Mouse (Mus musculus) embryonic facial prominence, embryonic 15.5 days (tissue): ENCODE results near the gene Ppp2ca. TPM values are rescaled to one million over a fixed set of nuclear protein-coding genes. Genes with fewer than 3 reads are reported as not detected.

ENCODE experiments used
- ATAC-seq: fragments of 200-750 bp; cut with Nextera tagmentation; 2 replicates; pipeline ENCODE4 v1.8.0; 2017; ENCODE audit warnings: low read depth, moderate TSS enrichment; ENCODE audit not compliant: insufficient number of reproducible peaks, low FRiP score, low TSS enrichment
- H3K27ac ChIP-seq: fragments of 300-500 bp; sonication (generic); replicated peaks from 2 replicates; pipeline ENCODE4 v1.5.1; 2015; ENCODE audit warnings: mild to moderate bottlenecking, inconsistent platforms
- H3K27me3 ChIP-seq: fragments of 300-500 bp; sonication (generic); 2 replicates; pipeline ENCODE4 v1.6.1; 2015; ENCODE audit warnings: inconsistent platforms
- H3K36me3 ChIP-seq: fragments of 300-500 bp; sonication (generic); 2 replicates; pipeline ENCODE4 v1.6.1; 2015; ENCODE audit warnings: mild to moderate bottlenecking, inconsistent platforms
- H3K4me1 ChIP-seq: fragments of 300-500 bp; sonication (generic); 2 replicates; pipeline ENCODE4 v1.6.1; 2015; ENCODE audit warnings: inconsistent platforms
- H3K4me2 ChIP-seq: fragments of 300-500 bp; sonication (generic); replicated peaks from 2 replicates; pipeline ENCODE4 v1.6.1; 2015; ENCODE audit warnings: mild to moderate bottlenecking, inconsistent platforms
- H3K4me3 ChIP-seq: fragments of 300-500 bp; sonication (generic); replicated peaks from 2 replicates; pipeline ENCODE4 v1.5.1; 2015; ENCODE audit warnings: mild to moderate bottlenecking, inconsistent platforms
- H3K9ac ChIP-seq: fragments of 300-500 bp; sonication (generic); 2 replicates; pipeline ENCODE4 v1.6.1; 2015; ENCODE audit warnings: inconsistent platforms
- H3K9me3 ChIP-seq: fragments of 300-500 bp; sonication (generic); replicated peaks from 2 replicates; pipeline ENCODE4 v1.6.1; 2016; ENCODE audit warnings: inconsistent platforms
- WGBS: fragments of 180-500 bp; shearing (Covaris S2); methylation state at CpG from one replicate; pipeline ENCODE4 v1.1.7; 2015; 5-methylcytosine and 5-hydroxymethylcytosine counted together
- polyA plus RNA-seq: library from polyadenylated mRNA; unstranded; fragments of >200 nt; fragmentation: Nextera tagmentation; extraction: Ambion mirVana; gene quantifications from 2 replicates; pipeline ENCODE4 v1.2.1, GENCODE M21; 2015

Ppp2ca gene
- polyA plus RNA-seq: 76.9 and 80.4 TPM in 2 replicates

DNA sequence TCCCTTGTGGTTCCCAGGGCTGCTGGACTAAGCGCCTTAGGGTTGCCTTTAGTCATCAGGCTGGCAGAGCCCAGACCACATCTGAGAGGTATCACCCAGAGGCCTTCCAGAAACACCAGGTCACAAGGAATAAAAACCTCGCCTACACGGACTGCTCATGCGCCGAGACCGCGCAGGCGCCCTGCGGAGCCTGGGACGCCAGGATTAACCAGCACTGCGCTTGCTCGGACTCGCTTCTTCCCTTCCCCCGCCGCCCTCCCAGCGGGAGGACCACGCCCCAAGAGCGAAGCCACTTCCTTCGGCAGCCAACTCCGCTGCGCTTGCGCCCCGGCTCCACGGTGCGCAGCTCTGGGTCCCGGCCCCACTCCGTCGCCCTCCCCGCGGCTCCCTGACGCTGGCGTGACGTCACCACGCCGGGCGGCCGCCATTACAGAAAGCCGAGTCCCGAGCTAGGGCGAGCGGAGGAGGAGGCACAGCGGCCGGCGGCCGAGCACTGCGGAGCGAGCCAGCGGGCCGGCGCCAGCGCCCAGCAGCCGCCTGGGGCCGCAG, at the start of gene Ppp2ca:
Ppp2ca (plus strand) TSS at position 284 of the 549 bp plus-strand sequence.
- ATAC-seq: peak; percentile 98
- Histone ChIP-seq H3K27me3 (no peaks in the 10 kb centered on the region), H3K4me2 (peak within 1 kb of the TSS; percentile 68), H3K4me1 (peaks cover 26% of the 10 kb centered on the region), H3K4me3 (peak within 1 kb of the TSS; percentile 96), H3K9me3 (no peaks in the 10 kb centered on the region), H3K27ac (peak within 1 kb of the TSS; percentile 99), H3K36me3 (no peaks in the 10 kb centered on the region; the same call in 1 of the 2 replicates), H3K9ac (peak within 1 kb of the TSS; percentile 100)
- 0% methylated on average over 46 of the region's 53 CpGs for WGBS

DNA sequence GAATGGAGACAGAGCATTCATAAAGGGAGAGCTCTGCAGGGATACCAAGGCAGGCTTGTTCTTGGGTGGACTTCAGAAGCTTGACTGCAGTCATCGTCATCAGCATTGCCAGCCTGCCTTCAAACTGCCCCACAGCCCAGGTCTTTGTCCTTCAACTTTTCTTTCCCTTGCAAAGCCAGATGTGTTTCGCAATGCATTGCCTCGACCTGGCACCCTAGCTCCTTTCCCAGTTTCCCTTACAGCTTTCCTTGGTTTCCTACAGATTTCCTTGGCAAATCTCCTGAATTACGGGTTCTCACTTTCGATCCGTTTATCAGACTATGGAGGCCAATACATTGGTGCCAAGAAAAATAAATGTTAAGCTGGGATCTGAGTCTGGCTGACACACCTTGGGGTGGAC, 45.1 kb upstream of the Ppp2ca start:
- WGBS: 76% methylated on average over 6 of the region's 6 CpGs

DNA sequence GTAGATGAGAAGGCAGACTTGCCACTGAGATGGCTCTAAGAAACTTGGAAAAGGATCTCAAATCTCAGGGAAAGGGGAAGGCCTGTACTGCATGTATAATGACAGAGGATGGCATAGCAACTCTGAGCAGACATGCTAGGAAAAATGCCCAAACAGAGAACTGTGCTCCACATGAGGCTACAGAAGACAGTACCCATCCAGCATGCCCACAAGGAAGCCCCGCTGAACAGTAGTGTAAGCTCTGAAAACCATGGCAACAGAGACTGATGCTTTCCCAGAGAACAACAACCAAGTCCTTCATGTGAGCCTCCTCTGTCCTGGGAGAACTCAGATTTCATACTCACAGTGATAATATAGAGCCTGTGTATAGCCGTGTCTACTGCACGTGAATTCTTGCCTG, 43.8 kb upstream of the Ppp2ca start:
- no peak overlapping the region for H3K27ac ChIP-seq
- H3K9me3 ChIP-seq: no peaks in the 10 kb centered on the region
- no peak overlapping the region for H3K9ac ChIP-seq
- no peak overlapping the region for H3K4me3 ChIP-seq
- no peaks in the 10 kb centered on the region for H3K36me3 ChIP-seq
- no peaks in the 10 kb centered on the region for H3K27me3 ChIP-seq
- ATAC-seq: no peak
- H3K4me1 ChIP-seq: no peaks in the 10 kb centered on the region
- no peak overlapping the region for H3K4me2 ChIP-seq
- WGBS: 73% methylated on average over 3 of the region's 3 CpGs

More for the DNA sequence above, 45.1 kb upstream of the Ppp2ca start:
- no peaks in the 10 kb centered on the region for H3K9me3 ChIP-seq
- ATAC-seq: no peak
- H3K4me2 ChIP-seq: no peak overlapping the region
- no peaks in the 10 kb centered on the region for H3K36me3 ChIP-seq
- H3K4me3 ChIP-seq: no peak overlapping the region
- no peaks in the 10 kb centered on the region for H3K27me3 ChIP-seq
- H3K9ac ChIP-seq: no peak overlapping the region
- H3K27ac ChIP-seq: no peak overlapping the region
- H3K4me1 ChIP-seq: no peaks in the 10 kb centered on the region

- no peaks in the 10 kb centered on the region for H3K36me3 ChIP-seq
- no peak overlapping the region for H3K4me3 ChIP-seq
- no peaks in the 10 kb centered on the region for H3K4me1 ChIP-seq
- H3K27ac ChIP-seq: no peak overlapping the region
- H3K4me2 ChIP-seq: no peak overlapping the region
- no peak for ATAC-seq
- no peaks in the 10 kb centered on the region for H3K27me3 ChIP-seq
- no peaks in the 10 kb centered on the region for H3K9me3 ChIP-seq
- 81% methylated on average over 5 of the region's 5 CpGs for WGBS
- no peak overlapping the region for H3K9ac ChIP-seq
These were observed 42.3 kb upstream of the Ppp2ca start for GRCm38 (mm10) chr11:52056198-52056597.

DNA sequence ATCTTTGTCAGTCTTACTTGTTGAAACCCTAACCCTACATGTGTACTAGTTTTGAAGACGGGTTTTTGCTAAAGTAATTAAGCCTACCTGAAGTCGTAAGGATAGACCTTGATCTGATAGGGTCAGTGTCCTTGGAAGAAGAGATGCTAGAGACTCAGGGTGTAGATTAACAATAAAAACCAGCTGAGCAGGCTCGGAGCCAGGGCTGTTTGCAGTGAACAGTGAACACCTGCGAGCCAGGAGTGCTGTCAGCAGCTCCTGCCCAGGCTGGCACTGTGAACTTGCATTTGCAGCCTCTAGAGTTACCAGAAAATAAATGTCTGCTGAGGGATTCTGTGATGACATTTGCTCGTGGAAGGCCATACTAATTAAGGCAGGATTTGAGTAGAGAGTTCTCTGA, 39.5 kb upstream of the Ppp2ca start:
- no peak overlapping the region for H3K9ac ChIP-seq
- no peak overlapping the region for H3K4me3 ChIP-seq
- H3K4me2 ChIP-seq: no peak overlapping the region
- H3K9me3 ChIP-seq: no peaks in the 10 kb centered on the region
- no peak for ATAC-seq
- 43% methylated on average over 5 of the region's 5 CpGs for WGBS
- H3K4me1 ChIP-seq: no peaks in the 10 kb centered on the region
- H3K36me3 ChIP-seq: no peaks in the 10 kb centered on the region
- H3K27ac ChIP-seq: no peak overlapping the region
- no peaks in the 10 kb centered on the region for H3K27me3 ChIP-seq

GRCm38 (mm10) chr11:52060315-52060714, 38.2 kb upstream of the Ppp2ca start:
- WGBS: 89% methylated on average over 4 of the region's 4 CpGs
- H3K36me3 ChIP-seq: no peaks in the 10 kb centered on the region
- H3K27me3 ChIP-seq: no peaks in the 10 kb centered on the region
- no peak overlapping the region for H3K9ac ChIP-seq
- H3K9me3 ChIP-seq: no peaks in the 10 kb centered on the region
- H3K4me3 ChIP-seq: no peak overlapping the region
- H3K4me2 ChIP-seq: no peak overlapping the region
- H3K4me1 ChIP-seq: no peaks in the 10 kb centered on the region
- ATAC-seq: no peak
- no peak overlapping the region for H3K27ac ChIP-seq

DNA sequence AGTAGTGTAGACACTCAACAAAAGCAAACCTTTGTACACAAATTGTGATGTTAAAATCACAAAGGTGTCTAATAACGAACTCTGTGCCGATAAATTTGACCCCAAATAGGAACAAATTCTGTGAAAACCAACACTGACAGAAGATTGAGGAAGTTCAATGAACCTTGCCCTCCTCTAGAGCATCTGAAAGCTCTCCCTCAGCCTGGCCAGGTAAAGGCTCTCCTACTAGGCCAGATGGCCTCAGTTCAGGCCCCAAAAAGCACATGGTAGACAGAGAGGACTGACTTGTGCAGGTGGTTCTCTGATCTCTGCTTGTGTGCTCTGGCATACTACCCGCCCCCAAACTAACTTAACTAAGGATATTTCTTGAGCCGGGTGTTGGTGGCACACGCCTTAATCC, 36.1 kb upstream of the Ppp2ca start:
- Histone ChIP-seq H3K4me3 (no peak overlapping the region), H3K4me1 (no peaks in the 10 kb centered on the region), H3K27ac (no peak overlapping the region), H3K4me2 (no peak overlapping the region), H3K27me3 (no peaks in the 10 kb centered on the region), H3K9me3 (no peaks in the 10 kb centered on the region), H3K9ac (no peak overlapping the region), H3K36me3 (no peaks in the 10 kb centered on the region)
- no peak for ATAC-seq
- WGBS: 94% methylated on average over 5 of the region's 5 CpGs

GRCm38 (mm10) chr11:52064398-52064797, 34.1 kb upstream of the Ppp2ca start:
- Histone ChIP-seq H3K9ac (no peak overlapping the region), H3K27me3 (no peaks in the 10 kb centered on the region), H3K36me3 (no peaks in the 10 kb centered on the region), H3K4me1 (no peaks in the 10 kb centered on the region), H3K27ac (no peak overlapping the region), H3K9me3 (no peaks in the 10 kb centered on the region), H3K4me3 (no peak overlapping the region), H3K4me2 (no peak overlapping the region)
- 45% methylated on average over 3 of the region's 3 CpGs for WGBS
- no peak for ATAC-seq

DNA sequence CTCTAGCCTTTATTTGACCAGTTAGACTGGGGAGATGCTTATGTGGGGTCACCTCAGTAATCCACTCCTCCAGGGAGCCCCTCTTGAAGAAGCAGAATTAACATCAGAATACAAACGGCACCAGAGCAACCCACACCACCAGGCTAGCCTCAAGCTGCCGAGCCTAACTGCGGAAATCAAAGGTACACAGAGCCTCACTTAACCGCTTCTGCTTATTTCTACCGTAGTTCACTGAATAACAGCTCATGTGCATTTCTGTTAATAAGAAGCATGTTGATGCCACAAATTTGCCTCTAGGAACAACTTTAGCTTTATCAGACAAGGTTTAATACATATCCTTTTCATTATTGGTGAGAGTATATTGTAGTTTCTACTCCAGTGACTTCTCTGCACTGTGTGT, 32.6 kb upstream of the Ppp2ca start:
- 11% methylated on average over 5 of the region's 5 CpGs for WGBS
- ATAC-seq: no peak
- Histone ChIP-seq H3K4me2 (no peak overlapping the region), H3K4me3 (no peak overlapping the region), H3K4me1 (no peaks in the 10 kb centered on the region), H3K27ac (no peak overlapping the region), H3K27me3 (no peaks in the 10 kb centered on the region), H3K36me3 (no peaks in the 10 kb centered on the region), H3K9me3 (no peaks in the 10 kb centered on the region), H3K9ac (no peak overlapping the region)

DNA sequence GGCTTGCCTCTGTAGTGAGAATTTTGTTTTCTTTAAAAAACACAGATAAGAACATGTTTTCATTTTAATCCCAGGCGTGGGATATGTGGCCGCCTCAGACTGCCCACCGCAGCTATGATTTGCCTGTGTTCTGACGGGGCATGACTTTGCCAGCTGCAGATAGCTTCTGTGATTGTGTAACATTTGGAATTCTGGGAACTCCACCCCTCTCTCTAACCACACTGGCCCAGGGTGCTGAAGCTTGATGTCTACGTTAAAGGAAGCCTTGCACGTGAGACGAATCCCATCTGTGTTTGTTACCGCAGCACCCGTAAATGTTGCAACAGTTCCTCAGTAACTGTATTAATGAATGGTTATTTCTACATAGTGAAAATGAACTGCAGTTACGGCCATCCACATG, 26.7 kb upstream of the Ppp2ca start:
- Histone ChIP-seq H3K4me1 (peaks cover 5% of the 10 kb centered on the region; the same call in 1 of the 2 replicates), H3K27me3 (no peaks in the 10 kb centered on the region), H3K9me3 (no peaks in the 10 kb centered on the region), H3K36me3 (no peaks in the 10 kb centered on the region), H3K4me2 (no peak overlapping the region), H3K9ac (no peak overlapping the region), H3K4me3 (no peak overlapping the region), H3K27ac (no peak overlapping the region; the same call in 1 of the 2 replicates)
- no peak for ATAC-seq
- 42% methylated on average over 10 of the region's 10 CpGs for WGBS

GRCm38 (mm10) chr11:52073528-52074170, 24.8 kb upstream of the Ppp2ca start:
- peaks cover 5% of the 10 kb centered on the region; the same call in 1 of the 2 replicates for H3K4me1 ChIP-seq
- no peak overlapping the region for H3K27ac ChIP-seq
- H3K4me2 ChIP-seq: no peak overlapping the region
- 64% methylated on average over 8 of the region's 8 CpGs for WGBS
- H3K9me3 ChIP-seq: no peaks in the 10 kb centered on the region
- H3K27me3 ChIP-seq: no peaks in the 10 kb centered on the region
- ATAC-seq: no peak
- H3K36me3 ChIP-seq: no peaks in the 10 kb centered on the region
- no peak overlapping the region for H3K9ac ChIP-seq
- no peak overlapping the region for H3K4me3 ChIP-seq
